Mouse (Mus musculus): ENCODE results near the gene Hykk. TPM values are rescaled to one million over a fixed set of nuclear protein-coding genes. Genes with fewer than 3 reads are reported as not detected.

Hykk gene
- polyA plus RNA-seq (2015; fragmentation: Nextera tagmentation; extraction: Ambion mirVana): 4.2 and 4.7 TPM in 2 replicates

GRCm38 (mm10) chr9:54917010-54917677 is at the start of gene Hykk:
TSS of gene Hykk (plus strand) at chr9:54917283.
- Histone ChIP-seq H3K9ac (ENCODE audit: low read length) (peak within 1 kb of the TSS; percentile 74), H3K4me2 (ENCODE audit: low read depth, low read length) (peak within 1 kb of the TSS; percentile 87), H3K27ac (ENCODE audit: low read length) (peak within 1 kb of the TSS; percentile 23), H3K4me3 (ENCODE audit: low read length) (peak within 1 kb of the TSS; percentile 75), H3K4me1 (replicated peaks; ENCODE audit: control insufficient read depth, insufficient read depth, low read length) (peaks cover 11% of the 10 kb centered on the region), H3K9me3 (ENCODE audit: control insufficient read depth, low read length) (0 out of 2 replicates have a peak, but pooled peaks cover 2% of the 10 kb centered on the region), H3K27me3 (ENCODE audit: control insufficient read depth, insufficient read depth, low read depth, low read length) (no peaks in the 10 kb centered on the region), H3K36me3 (ENCODE audit: control insufficient read depth, insufficient read depth, low read length) (no peaks in the 10 kb centered on the region)
- ATAC-seq (ENCODE audit: low read depth): peak; percentile 99
- 0% methylated on average over 33 of the region's 34 CpGs for WGBS

DNA sequence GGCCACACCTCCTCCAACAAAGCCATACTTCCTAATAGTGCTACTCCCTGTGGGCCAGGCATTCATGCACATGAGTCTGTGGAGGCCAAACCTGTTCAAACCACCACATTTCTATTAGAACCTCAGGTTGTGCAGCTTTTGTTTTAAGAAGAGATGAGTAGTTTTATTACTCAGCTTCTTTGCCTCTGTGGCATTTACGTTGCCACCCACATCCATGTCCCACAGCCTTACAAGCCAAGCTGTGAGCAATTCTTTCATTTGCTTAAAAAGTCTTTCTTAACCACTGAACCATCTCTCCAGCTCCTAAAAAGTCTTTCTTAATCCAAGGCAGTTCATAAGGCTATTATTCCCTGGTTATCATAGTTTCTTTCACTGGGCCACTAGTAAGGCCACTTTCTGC is 38.3 kb upstream of the Hykk start:
- Histone ChIP-seq H3K36me3 (ENCODE audit: control insufficient read depth, insufficient read depth, low read length) (peaks cover 23% of the 10 kb centered on the region), H3K9me3 (ENCODE audit: control insufficient read depth, low read length) (no peaks in the 10 kb centered on the region), H3K4me2 (ENCODE audit: low read depth, low read length) (no peak overlapping the region), H3K27me3 (ENCODE audit: control insufficient read depth, insufficient read depth, low read depth, low read length) (no peaks in the 10 kb centered on the region), H3K9ac (ENCODE audit: low read length) (no peak overlapping the region), H3K27ac (ENCODE audit: low read length) (no peak overlapping the region), H3K4me1 (replicated peaks; ENCODE audit: control insufficient read depth, insufficient read depth, low read length) (no peaks in the 10 kb centered on the region), H3K4me3 (ENCODE audit: low read length) (no peak overlapping the region)
- 91% methylated on average over 1 of the region's 1 CpGs for WGBS
- ATAC-seq (ENCODE audit: low read depth): no peak

GRCm38 (mm10) chr9:54892111-54892510 is 25.0 kb upstream of the Hykk start:
- Histone ChIP-seq H3K9me3 (ENCODE audit: control insufficient read depth, low read length) (no peaks in the 10 kb centered on the region), H3K27ac (ENCODE audit: low read length) (no peak overlapping the region), H3K4me2 (ENCODE audit: low read depth, low read length) (no peak overlapping the region), H3K27me3 (ENCODE audit: control insufficient read depth, insufficient read depth, low read depth, low read length) (no peaks in the 10 kb centered on the region), H3K4me1 (replicated peaks; ENCODE audit: control insufficient read depth, insufficient read depth, low read length) (no peaks in the 10 kb centered on the region), H3K36me3 (ENCODE audit: control insufficient read depth, insufficient read depth, low read length) (peaks cover 27% of the 10 kb centered on the region), H3K9ac (ENCODE audit: low read length) (no peak overlapping the region), H3K4me3 (ENCODE audit: low read length) (no peak overlapping the region)
- ATAC-seq (ENCODE audit: low read depth): no peak
- WGBS: 72% methylated on average over 4 of the region's 4 CpGs

- no peaks in the 10 kb centered on the region for H3K27me3 ChIP-seq (ENCODE audit: control insufficient read depth, insufficient read depth, low read depth, low read length)
- H3K27ac ChIP-seq (ENCODE audit: low read length): no peak overlapping the region
- H3K4me1 ChIP-seq (replicated peaks; ENCODE audit: control insufficient read depth, insufficient read depth, low read length): no peaks in the 10 kb centered on the region
- no peak overlapping the region for H3K4me2 ChIP-seq (ENCODE audit: low read depth, low read length)
- H3K4me3 ChIP-seq (ENCODE audit: low read length): no peak overlapping the region
- no peak overlapping the region for H3K9ac ChIP-seq (ENCODE audit: low read length)
- whole genome bisulfite sequencing: 80% methylated on average over 3 of the region's 3 CpGs
- H3K36me3 ChIP-seq (ENCODE audit: control insufficient read depth, insufficient read depth, low read length): peaks cover 35% of the 10 kb centered on the region; the same call in 1 of the 2 replicates
- no peak for ATAC-seq (ENCODE audit: low read depth)
- H3K9me3 ChIP-seq (ENCODE audit: control insufficient read depth, low read length): no peaks in the 10 kb centered on the region
These were observed 20.0 kb upstream of the Hykk start for GRCm38 (mm10) chr9:54897097-54897496.

DNA sequence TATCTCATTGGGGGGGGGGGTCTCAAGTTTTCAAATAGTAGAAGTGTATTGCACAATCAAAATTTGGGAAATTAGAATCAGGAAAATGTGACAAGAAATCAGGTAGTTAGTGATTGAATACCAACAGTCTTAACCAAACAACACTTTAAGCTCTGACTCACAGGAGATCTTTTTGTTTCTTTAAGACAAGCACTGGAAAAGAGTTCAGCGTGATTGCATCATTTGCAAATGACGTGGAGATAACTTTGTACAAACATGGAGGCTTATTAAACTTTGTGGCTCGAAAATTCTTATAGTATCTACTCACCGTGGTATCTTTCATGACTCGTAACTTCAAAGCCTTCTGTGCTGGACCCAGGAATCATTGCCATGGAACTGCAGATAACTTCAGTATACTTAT is 7.6 kb upstream of the Hykk start:
- H3K4me1 ChIP-seq (replicated peaks; ENCODE audit: control insufficient read depth, insufficient read depth, low read length): no peaks in the 10 kb centered on the region
- no peak overlapping the region for H3K9ac ChIP-seq (ENCODE audit: low read length)
- H3K36me3 ChIP-seq (ENCODE audit: control insufficient read depth, insufficient read depth, low read length): peaks cover 23% of the 10 kb centered on the region
- 68% methylated on average over 5 of the region's 5 CpGs for WGBS
- ATAC-seq (ENCODE audit: low read depth): no peak
- no peaks in the 10 kb centered on the region for H3K27me3 ChIP-seq (ENCODE audit: control insufficient read depth, insufficient read depth, low read depth, low read length)
- no peak overlapping the region for H3K4me2 ChIP-seq (ENCODE audit: low read depth, low read length)
- no peak overlapping the region for H3K27ac ChIP-seq (ENCODE audit: low read length)
- no peaks in the 10 kb centered on the region for H3K9me3 ChIP-seq (ENCODE audit: control insufficient read depth, low read length)
- no peak overlapping the region for H3K4me3 ChIP-seq (ENCODE audit: low read length)

DNA sequence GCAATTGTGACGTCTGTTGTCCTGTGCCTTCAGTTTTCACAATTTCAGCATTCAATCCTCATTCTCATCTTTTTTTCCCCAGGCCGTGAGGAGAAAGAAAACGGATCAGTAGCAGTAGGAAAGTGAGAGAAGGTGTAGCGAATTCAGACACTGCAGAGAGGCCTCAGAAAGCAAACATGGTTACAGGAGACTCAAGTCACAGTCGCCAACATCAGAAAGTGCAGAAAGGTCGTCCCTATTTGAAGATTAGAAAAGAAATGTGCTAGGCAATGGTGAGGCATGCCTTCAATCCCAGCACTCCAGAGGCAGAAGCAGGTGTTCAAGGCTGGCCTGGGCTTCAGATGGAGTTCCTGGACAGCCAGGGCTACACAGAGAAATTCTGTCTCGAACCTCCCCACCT is 1.5 kb upstream of the Hykk start:
- H3K4me2 ChIP-seq (ENCODE audit: low read depth, low read length): no peak overlapping the region
- peaks cover 4% of the 10 kb centered on the region for H3K36me3 ChIP-seq (ENCODE audit: control insufficient read depth, insufficient read depth, low read length)
- no peak overlapping the region for H3K4me3 ChIP-seq (ENCODE audit: low read length)
- no peak for ATAC-seq (ENCODE audit: low read depth)
- H3K9ac ChIP-seq (ENCODE audit: low read length): no peak overlapping the region
- 58% methylated on average over 7 of the region's 7 CpGs for WGBS
- H3K27me3 ChIP-seq (ENCODE audit: control insufficient read depth, insufficient read depth, low read depth, low read length): no peaks in the 10 kb centered on the region
- 0 out of 2 replicates have a peak, but pooled peaks cover 2% of the 10 kb centered on the region for H3K9me3 ChIP-seq (ENCODE audit: control insufficient read depth, low read length)
- H3K4me1 ChIP-seq (replicated peaks; ENCODE audit: control insufficient read depth, insufficient read depth, low read length): peaks cover 11% of the 10 kb centered on the region
- H3K27ac ChIP-seq (ENCODE audit: low read length): no peak overlapping the region

DNA sequence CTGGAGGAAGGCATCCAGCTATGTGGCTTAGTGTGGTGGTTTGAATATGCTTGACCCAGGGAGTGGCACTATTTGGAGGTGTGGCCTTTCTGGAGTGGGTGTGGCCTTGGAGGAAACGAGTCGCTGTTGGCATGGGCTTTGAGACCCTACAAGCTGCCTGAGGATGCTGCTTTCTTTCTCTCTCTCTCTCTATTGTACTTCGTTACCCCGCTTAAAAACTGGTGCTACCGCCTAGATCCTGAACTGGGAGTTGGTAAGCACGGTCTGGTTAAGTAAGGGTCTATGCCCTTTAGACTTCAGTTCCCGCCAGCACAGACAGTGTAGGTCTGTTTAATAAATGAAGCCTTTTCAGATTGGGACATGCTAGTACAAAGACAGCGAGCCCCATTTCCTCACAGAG is 682 bp upstream of the Hykk start:
- H3K9ac ChIP-seq (ENCODE audit: low read length): no peak overlapping the region
- peaks cover 4% of the 10 kb centered on the region for H3K36me3 ChIP-seq (ENCODE audit: control insufficient read depth, insufficient read depth, low read length)
- H3K4me3 ChIP-seq (ENCODE audit: low read length): peak overlapping the region; percentile 75; the same call in 1 of the 2 replicates
- H3K9me3 ChIP-seq (ENCODE audit: control insufficient read depth, low read length): 0 out of 2 replicates have a peak, but pooled peaks cover 2% of the 10 kb centered on the region
- H3K27me3 ChIP-seq (ENCODE audit: control insufficient read depth, insufficient read depth, low read depth, low read length): no peaks in the 10 kb centered on the region
- H3K4me2 ChIP-seq (ENCODE audit: low read depth, low read length): peak overlapping the region; percentile 87
- no peak overlapping the region for H3K27ac ChIP-seq (ENCODE audit: low read length)
- no peak for ATAC-seq (ENCODE audit: low read depth)
- H3K4me1 ChIP-seq (replicated peaks; ENCODE audit: control insufficient read depth, insufficient read depth, low read length): peaks cover 11% of the 10 kb centered on the region
- 66% methylated on average over 8 of the region's 8 CpGs for WGBS

- Histone ChIP-seq H3K36me3 (ENCODE audit: control insufficient read depth, insufficient read depth, low read length) (peaks cover 5% of the 10 kb centered on the region; the same call in 1 of the 2 replicates), H3K27ac (ENCODE audit: low read length) (no peak overlapping the region), H3K9me3 (ENCODE audit: control insufficient read depth, low read length) (0 out of 2 replicates have a peak, but pooled peaks cover 2% of the 10 kb centered on the region), H3K4me2 (ENCODE audit: low read depth, low read length) (peak overlapping the region; percentile 87), H3K27me3 (ENCODE audit: control insufficient read depth, insufficient read depth, low read depth, low read length) (no peaks in the 10 kb centered on the region), H3K4me1 (replicated peaks; ENCODE audit: control insufficient read depth, insufficient read depth, low read length) (peaks cover 11% of the 10 kb centered on the region), H3K9ac (ENCODE audit: low read length) (peak overlapping the region; percentile 35; the same call in 1 of the 2 replicates), H3K4me3 (ENCODE audit: low read length) (no peak overlapping the region)
- 52% methylated on average over 2 of the region's 2 CpGs for WGBS
- no peak for ATAC-seq (ENCODE audit: low read depth)
These were observed 1.1 kb downstream of the Hykk start for GRCm38 (mm10) chr9:54918191-54918590.

DNA sequence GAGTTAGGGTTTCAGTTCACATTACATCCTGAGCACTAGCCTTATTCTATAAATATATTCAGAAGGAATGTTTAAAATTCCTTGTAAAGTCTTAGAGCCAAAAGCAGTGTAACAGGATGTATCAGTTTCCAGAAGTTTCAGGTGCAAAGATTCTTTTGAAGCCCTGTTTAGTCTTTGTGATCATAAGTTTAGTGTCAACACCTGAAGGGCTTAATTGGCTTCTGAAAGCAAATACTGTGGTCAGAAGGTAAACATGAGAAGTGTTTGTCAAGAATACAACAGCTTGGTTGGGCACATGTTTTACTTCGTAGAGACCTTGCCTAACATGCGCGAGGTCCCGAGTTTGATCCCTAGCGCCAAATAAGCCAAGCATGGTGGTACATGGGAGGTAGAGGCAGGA is 1.7 kb downstream of the Hykk start:
- no peak overlapping the region for H3K9ac ChIP-seq (ENCODE audit: low read length)
- H3K36me3 ChIP-seq (ENCODE audit: control insufficient read depth, insufficient read depth, low read length): peaks cover 5% of the 10 kb centered on the region; the same call in 1 of the 2 replicates
- 67% methylated on average over 5 of the region's 5 CpGs for WGBS
- peaks cover 11% of the 10 kb centered on the region for H3K4me1 ChIP-seq (replicated peaks; ENCODE audit: control insufficient read depth, insufficient read depth, low read length)
- H3K9me3 ChIP-seq (ENCODE audit: control insufficient read depth, low read length): 0 out of 2 replicates have a peak, but pooled peaks cover 2% of the 10 kb centered on the region
- H3K27ac ChIP-seq (ENCODE audit: low read length): no peak overlapping the region
- no peak for ATAC-seq (ENCODE audit: low read depth)
- H3K4me2 ChIP-seq (ENCODE audit: low read depth, low read length): no peak overlapping the region
- H3K4me3 ChIP-seq (ENCODE audit: low read length): no peak overlapping the region
- no peaks in the 10 kb centered on the region for H3K27me3 ChIP-seq (ENCODE audit: control insufficient read depth, insufficient read depth, low read depth, low read length)
